Mouse (Mus musculus) left cerebral cortex, adult 2 months (tissue): ENCODE results near the gene Olfr33. TPM values are rescaled to one million over a fixed set of nuclear protein-coding genes. Genes with fewer than 3 reads are reported as not detected.

Experiments used
- DNase-seq, 2 experiments: peaks; one replicate each; pipeline ENCODE4 v3.0.0; 2021 to 2022; ENCODE audit warnings: low spot score in 2 of 2, mixed read lengths in 1 of 2; ENCODE audit errors: extremely low spot score in 1 of 2
- H3K27ac ChIP-seq: fragments of 200-600 bp; 2 replicates; pipeline ENCODE4 v1.8.1; 2022
- H3K4me3 ChIP-seq: fragments of 200-600 bp; 2 replicates; pipeline ENCODE4 v1.8.1; 2022
- CTCF ChIP-seq: fragments of 200-600 bp; IDR thresholded peaks from 2 replicates; pipeline ENCODE4 v1.8.1; 2022; ENCODE audit warnings: antibody characterized with exemption, mild to moderate bottlenecking, moderate library complexity
- intact Hi-C: fragments of 180-260 bp; cut with DNase I; formaldehyde crosslinking; loops from one replicate; pipeline ENCODE4 v1.15.1; 2025
- total RNA-seq, 2 experiments: library from RNA; stranded (reverse); gene quantifications; 2 replicates each; pipeline ENCODE4 v1.2.3; 2021

The Olfr33 gene
- total RNA-seq, 2 experiments from 2014 or later: not detected

DNA sequence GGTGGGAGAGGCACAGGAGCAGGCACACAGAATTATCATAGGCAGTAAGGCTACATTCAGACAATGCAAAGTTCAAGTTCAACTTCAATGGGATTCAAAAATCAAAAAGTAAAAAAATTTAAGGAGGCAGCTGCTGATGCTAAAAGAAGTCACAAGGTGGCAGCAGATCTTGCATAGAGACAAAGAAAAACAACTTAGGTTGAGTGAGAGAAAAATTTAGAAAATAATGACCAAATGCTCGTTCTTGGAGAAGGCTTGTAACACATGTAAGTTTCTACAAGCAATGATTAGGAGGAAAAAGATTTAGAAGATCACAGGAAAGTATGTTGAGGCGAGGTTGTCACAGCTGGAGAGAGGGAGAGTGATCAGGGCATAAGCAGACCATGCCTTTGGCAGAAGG lies 53.5 kb downstream of the Olfr33 start:
- intact Hi-C loops: loop anchor here (2.0 to 5.0 kb wide), 3 partner anchors 253 to 1207 kb away; no protein-coding TSS in a partner anchor
- no peak for DNase-seq
- peak; percentile 77 for TF ChIP-seq CTCF
- no peak overlapping the region for H3K4me3 ChIP-seq
- H3K27ac ChIP-seq: no peak overlapping the region

DNA sequence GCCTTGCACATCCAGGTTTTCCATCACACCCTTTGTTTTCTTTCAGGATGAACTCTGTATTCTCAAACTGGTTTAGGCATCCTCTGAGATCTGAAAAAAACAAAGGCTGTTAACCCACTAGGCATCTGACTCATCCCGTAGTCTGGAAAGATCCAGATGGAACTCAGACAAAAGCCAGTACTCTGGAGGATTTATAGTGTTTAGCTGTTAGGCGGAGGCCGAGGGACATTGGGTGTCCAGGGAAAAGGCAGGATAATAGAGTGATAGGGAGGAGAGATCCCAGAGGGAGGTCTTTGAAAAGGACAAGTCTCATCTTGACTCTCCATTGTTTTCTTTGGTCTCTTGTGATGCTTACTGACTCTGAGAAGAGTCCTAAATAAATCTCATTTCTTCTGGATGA lies 54.3 kb downstream of the Olfr33 start, which contains the start of gene Olfr556:
TSS of gene Olfr556 (plus strand) at position 301 of the 400 bp plus-strand sequence.
- DNase-seq: no peak
- no peak for TF ChIP-seq CTCF
- no peak within 1 kb of the TSS for H3K27ac ChIP-seq
- H3K4me3 ChIP-seq: no peak within 1 kb of the TSS
- intact Hi-C loops: loop anchor here (2.0 kb wide), 2 partner anchors 254 to 1142 kb away; no protein-coding TSS in a partner anchor

Other genes starting within 250 kb of the Olfr33 start
- gene Olfr543, start 237.4 kb downstream of the Olfr33 start, total RNA-seq: not detected
- not detected for gene Olfr544, start 230.8 kb downstream of the Olfr33 start, total RNA-seq
- gene Olfr545, start 219.5 kb downstream of the Olfr33 start, total RNA-seq: not detected
- gene Olfr547, start 184.3 kb downstream of the Olfr33 start, total RNA-seq: not detected
- not detected for gene Olfr548-ps1, start 178.2 kb downstream of the Olfr33 start, total RNA-seq
- not detected for gene Olfr549, start 169.2 kb downstream of the Olfr33 start, total RNA-seq
- gene Trim21, start 153.6 kb downstream of the Olfr33 start, total RNA-seq: 1 to 10 TPM; 2.7 to 4.0 TPM
- gene Olfr550, start 147.6 kb downstream of the Olfr33 start, total RNA-seq: under 1 TPM; 0.25 to 0.42 TPM
- gene Olfr551, start 127.2 kb downstream of the Olfr33 start, total RNA-seq: not detected
- under 1 TPM in 1 of 2 experiments, not detected in 1; 0.07 TPM for gene Olfr552, start 121.3 kb downstream of the Olfr33 start, total RNA-seq
- not detected for gene Olfr553, start 100.9 kb downstream of the Olfr33 start, total RNA-seq
- not detected for gene Olfr554, start 80.6 kb downstream of the Olfr33 start, total RNA-seq
- gene Olfr555, start 60.2 kb downstream of the Olfr33 start, total RNA-seq: not detected
- not detected for gene Olfr556, start 54.2 kb downstream of the Olfr33 start, total RNA-seq
- gene Trim68, start 31.7 kb downstream of the Olfr33 start, total RNA-seq: 1 to 10 TPM; 4.9 to 6.2 TPM
- under 1 TPM in 1 of 2 experiments, not detected in 1; 0.21 TPM for gene Olfr557, start 23.2 kb downstream of the Olfr33 start, total RNA-seq
- under 1 TPM; 0.21 to 0.25 TPM for gene Olfr558, start 16.9 kb downstream of the Olfr33 start, total RNA-seq
- not detected for gene Olfr559, start 8.4 kb upstream of the Olfr33 start, total RNA-seq
- under 1 TPM in 1 of 2 experiments, not detected in 1; 0.16 TPM for gene Olfr560, start 40.3 kb upstream of the Olfr33 start, total RNA-seq
- 1 to 10 TPM in 1 of 2 experiments, under 1 TPM in 1; 0.88 to 1.0 TPM for gene Olfr78, start 40.4 kb upstream of the Olfr33 start, total RNA-seq
- gene Olfr561, start 52.2 kb upstream of the Olfr33 start, total RNA-seq: not detected
- gene Olfr564, start 84.4 kb upstream of the Olfr33 start, total RNA-seq: not detected
- gene Olfr566, start 139.7 kb upstream of the Olfr33 start, total RNA-seq: not detected
- gene Olfr568, start 158.1 kb upstream of the Olfr33 start, total RNA-seq: not detected
- not detected for gene Olfr569, start 171.8 kb upstream of the Olfr33 start, total RNA-seq
- not detected for gene Olfr570, start 175.5 kb upstream of the Olfr33 start, total RNA-seq
- not detected for gene Olfr571, start 198.5 kb upstream of the Olfr33 start, total RNA-seq
- gene Olfr572, start 205.3 kb upstream of the Olfr33 start, total RNA-seq: not detected
- not detected for gene Olfr573-ps1, start 223.5 kb upstream of the Olfr33 start, total RNA-seq
- not detected for gene Olfr574, start 229.4 kb upstream of the Olfr33 start, total RNA-seq
- gene Olfr575, start 239.7 kb upstream of the Olfr33 start, total RNA-seq: not detected
- gene Olfr576, start 243.6 kb upstream of the Olfr33 start, total RNA-seq: not detected